Mouse (Mus musculus): Measurements from ENCODE around the gene Prkch. TPM values are rescaled to one million over a fixed set of nuclear protein-coding genes. Genes with fewer than 3 reads are reported as not detected.

The Prkch gene
- polyA plus RNA-seq, 1 experiment from 2014 or later, result 1.9 TPM

DNA sequence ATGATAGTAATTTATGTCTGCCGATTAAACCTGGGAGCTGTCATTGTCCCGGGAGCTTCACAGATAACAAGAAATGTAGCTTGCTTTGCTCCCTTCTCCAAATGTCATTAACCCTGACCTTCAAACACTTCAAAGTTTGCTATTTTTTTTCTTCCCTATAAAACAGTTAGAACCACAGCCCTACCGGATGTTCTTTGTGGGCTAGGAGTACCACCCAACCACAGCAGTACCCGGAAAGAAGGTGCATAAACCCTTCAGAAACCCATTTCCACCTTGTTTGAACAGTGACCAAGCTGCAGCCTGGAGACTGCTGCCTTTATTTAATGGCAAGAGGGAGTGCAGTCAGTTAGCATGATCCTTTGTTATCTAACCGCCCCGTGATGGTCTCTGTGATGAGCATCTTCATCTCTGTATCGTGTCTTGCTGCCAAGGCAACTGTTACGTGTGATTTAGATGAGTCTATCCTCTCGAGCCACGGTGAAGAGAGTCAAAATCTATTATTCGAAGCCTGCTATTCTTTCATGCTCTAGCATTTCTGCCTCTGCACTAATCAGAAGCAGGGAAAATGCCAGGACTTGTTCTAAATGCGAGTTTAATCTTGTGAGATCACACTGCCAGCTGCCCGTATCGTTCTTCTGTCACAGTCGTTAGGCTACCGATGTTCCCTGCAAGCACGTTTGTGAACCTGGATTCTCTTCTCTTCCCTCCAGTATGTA, 115.0 kb downstream of the Prkch start:
- no peak overlapping the region for H3K4me2 ChIP-seq
- ATAC-seq (ENCODE audit: insufficient read depth), result no peak
- no peak overlapping the region for H3K27ac ChIP-seq (replicated peaks)
- no peaks in the 10 kb centered on the region for H3K4me1 ChIP-seq (replicated peaks)
- no peak overlapping the region for H3K9ac ChIP-seq
- H3K27me3 ChIP-seq, result no peaks in the 10 kb centered on the region
- 73% methylated on average over 17 of the region's 17 CpGs for WGBS (ENCODE audit: insufficient replicate concordance)
- H3K9me3 ChIP-seq (replicated peaks), result no peaks in the 10 kb centered on the region
- H3K36me3 ChIP-seq (replicated peaks), result no peaks in the 10 kb centered on the region
- no peak overlapping the region for H3K4me3 ChIP-seq (replicated peaks)

DNA sequence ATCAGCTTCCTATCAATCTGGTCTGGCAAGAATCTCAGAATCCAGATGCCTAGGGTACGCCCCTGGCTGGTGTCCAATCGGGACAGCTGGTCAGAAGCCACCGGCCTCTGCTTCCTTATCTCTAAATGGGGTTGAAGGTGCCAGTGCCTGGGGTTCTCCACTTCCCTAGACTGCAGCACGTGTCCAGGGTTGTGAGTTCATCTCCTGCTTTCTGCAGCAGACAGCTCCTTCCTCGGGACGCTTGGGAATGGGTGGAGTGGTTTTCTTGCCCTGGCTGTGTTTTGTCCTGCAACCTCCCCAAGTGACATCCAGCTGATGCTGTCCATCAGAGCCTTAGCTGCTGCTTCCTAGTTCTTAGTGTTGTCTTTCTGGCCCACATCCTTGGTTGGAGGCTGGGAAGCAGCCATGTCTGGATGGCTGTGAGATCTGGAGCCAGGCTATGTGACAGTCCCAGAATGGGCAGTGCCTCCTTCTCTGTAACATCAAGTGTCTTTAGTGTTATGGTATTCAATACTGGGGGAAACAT, 116.0 kb downstream of the Prkch start:
- Histone ChIP-seq H3K4me1 (replicated peaks) (no peaks in the 10 kb centered on the region), H3K4me3 (replicated peaks) (no peak overlapping the region), H3K27me3 (no peaks in the 10 kb centered on the region), H3K4me2 (no peak overlapping the region), H3K27ac (replicated peaks) (no peak overlapping the region), H3K9me3 (replicated peaks) (no peaks in the 10 kb centered on the region), H3K9ac (no peak overlapping the region), H3K36me3 (replicated peaks) (no peaks in the 10 kb centered on the region)
- ATAC-seq (ENCODE audit: insufficient read depth), result no peak
- WGBS (ENCODE audit: insufficient replicate concordance), result 38% methylated on average over 6 of the region's 6 CpGs

DNA sequence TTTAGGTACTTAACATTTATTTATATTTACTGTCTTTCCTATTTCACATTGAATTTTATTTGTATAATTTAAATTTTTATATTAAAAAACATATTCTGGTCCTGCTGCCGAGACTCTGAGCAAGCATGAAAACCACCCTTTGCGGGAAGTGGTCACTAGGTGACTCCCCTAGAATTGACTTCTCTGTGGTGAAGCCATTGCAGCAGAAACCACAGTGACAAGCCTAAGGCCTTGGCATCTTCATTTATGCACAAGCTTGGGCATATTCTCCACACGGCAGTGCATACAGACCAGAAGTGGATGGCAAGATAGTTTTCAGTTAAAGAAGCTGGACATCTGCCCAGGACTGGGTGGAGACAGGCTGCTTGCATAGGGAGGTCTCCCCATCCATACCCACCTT, 117.4 kb downstream of the Prkch start:
- ATAC-seq (ENCODE audit: insufficient read depth), result no peak
- no peak overlapping the region for H3K4me2 ChIP-seq
- H3K9me3 ChIP-seq (replicated peaks), result no peaks in the 10 kb centered on the region
- no peaks in the 10 kb centered on the region for H3K36me3 ChIP-seq (replicated peaks)
- no peaks in the 10 kb centered on the region for H3K27me3 ChIP-seq
- WGBS (ENCODE audit: insufficient replicate concordance), result 57% methylated on average over 3 of the region's 3 CpGs
- no peak overlapping the region for H3K9ac ChIP-seq
- no peak overlapping the region for H3K27ac ChIP-seq (replicated peaks)
- no peaks in the 10 kb centered on the region for H3K4me1 ChIP-seq (replicated peaks)
- H3K4me3 ChIP-seq (replicated peaks), result no peak overlapping the region

DNA sequence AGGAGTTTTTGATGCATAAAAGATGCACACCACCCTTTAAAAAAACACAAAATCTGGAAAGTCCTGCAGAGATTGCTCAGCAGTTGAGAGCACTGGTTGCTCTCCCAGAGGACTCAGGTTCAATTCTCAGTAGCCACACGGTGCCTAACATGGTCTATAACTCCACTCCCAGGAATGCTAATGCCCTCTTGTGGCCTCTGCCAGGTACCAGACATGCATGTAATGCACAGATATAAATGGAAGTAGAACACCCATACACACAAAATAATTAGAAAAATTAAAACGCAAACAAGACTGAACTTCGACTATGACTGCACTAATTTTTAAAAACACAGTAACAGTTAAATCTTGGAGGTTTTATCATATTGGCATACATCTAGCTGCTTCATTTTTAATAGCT, 119.8 kb downstream of the Prkch start:
- 61% methylated on average over 3 of the region's 3 CpGs for WGBS (ENCODE audit: insufficient replicate concordance)
- H3K4me2 ChIP-seq, result no peak overlapping the region
- no peak overlapping the region for H3K9ac ChIP-seq
- no peaks in the 10 kb centered on the region for H3K9me3 ChIP-seq (replicated peaks)
- H3K4me3 ChIP-seq (replicated peaks), result no peak overlapping the region
- no peak overlapping the region for H3K27ac ChIP-seq (replicated peaks)
- no peak for ATAC-seq (ENCODE audit: insufficient read depth)
- H3K36me3 ChIP-seq (replicated peaks), result no peaks in the 10 kb centered on the region
- H3K27me3 ChIP-seq, result no peaks in the 10 kb centered on the region
- no peaks in the 10 kb centered on the region for H3K4me1 ChIP-seq (replicated peaks)

GRCm38 (mm10) chr12:73705097-73705690, 120.6 kb downstream of the Prkch start:
- 47% methylated on average over 7 of the region's 7 CpGs for WGBS (ENCODE audit: insufficient replicate concordance)
- no peak for ATAC-seq (ENCODE audit: insufficient read depth)
- Histone ChIP-seq H3K9ac (no peak overlapping the region), H3K27me3 (no peaks in the 10 kb centered on the region), H3K4me2 (no peak overlapping the region), H3K27ac (replicated peaks) (no peak overlapping the region), H3K9me3 (replicated peaks) (no peaks in the 10 kb centered on the region), H3K36me3 (replicated peaks) (no peaks in the 10 kb centered on the region), H3K4me3 (replicated peaks) (no peak overlapping the region), H3K4me1 (replicated peaks) (no peaks in the 10 kb centered on the region)

DNA sequence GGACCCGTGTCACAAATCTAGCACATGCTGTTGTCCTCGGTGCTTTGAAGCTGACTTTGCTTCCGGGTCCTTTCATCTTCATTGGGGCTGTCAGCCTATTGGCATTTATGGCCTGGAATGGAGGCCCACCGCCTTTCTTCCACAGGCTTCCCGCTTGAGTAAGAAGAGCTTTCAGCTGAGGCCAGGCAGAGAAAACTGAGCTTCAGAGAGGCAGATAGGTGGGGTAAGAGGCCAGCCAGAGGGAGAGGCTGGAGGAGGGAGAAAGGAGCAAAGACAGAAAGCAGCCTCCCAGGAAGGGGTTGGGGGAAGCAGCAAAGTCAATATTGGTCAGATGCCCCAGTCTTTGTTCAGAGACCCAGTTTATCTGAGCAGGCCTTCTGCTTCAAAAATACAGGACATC, 123.9 kb downstream of the Prkch start:
- Histone ChIP-seq H3K27me3 (no peaks in the 10 kb centered on the region), H3K4me1 (replicated peaks) (no peaks in the 10 kb centered on the region), H3K9ac (no peak overlapping the region), H3K36me3 (replicated peaks) (no peaks in the 10 kb centered on the region), H3K9me3 (replicated peaks) (no peaks in the 10 kb centered on the region), H3K4me3 (replicated peaks) (no peak overlapping the region), H3K27ac (replicated peaks) (no peak overlapping the region), H3K4me2 (no peak overlapping the region)
- ATAC-seq (ENCODE audit: insufficient read depth), result no peak
- 54% methylated on average over 5 of the region's 5 CpGs for WGBS (ENCODE audit: insufficient replicate concordance)

DNA sequence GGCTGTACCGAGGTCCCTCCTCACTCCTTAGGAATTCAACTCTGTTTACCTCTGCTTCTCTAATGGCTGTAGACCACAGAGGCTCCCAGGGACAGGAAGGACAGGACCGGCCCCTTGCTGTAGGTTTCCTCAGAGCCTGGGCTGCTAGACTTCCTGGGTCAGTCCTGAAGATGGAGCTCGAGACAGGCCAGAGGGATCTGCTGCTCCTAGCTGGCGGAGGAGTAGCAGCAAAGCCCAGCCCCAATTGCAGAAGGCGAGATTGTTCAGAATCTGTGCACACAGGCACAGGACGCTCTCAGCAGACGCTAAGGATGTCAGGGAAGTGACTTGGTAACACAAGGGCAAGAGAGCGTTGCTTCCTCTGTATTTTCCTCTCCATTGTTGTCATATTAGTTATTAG, 124.3 kb downstream of the Prkch start:
- Histone ChIP-seq H3K4me3 (replicated peaks) (no peak overlapping the region), H3K9ac (no peak overlapping the region), H3K27ac (replicated peaks) (no peak overlapping the region), H3K4me1 (replicated peaks) (no peaks in the 10 kb centered on the region), H3K9me3 (replicated peaks) (no peaks in the 10 kb centered on the region), H3K4me2 (no peak overlapping the region), H3K36me3 (replicated peaks) (no peaks in the 10 kb centered on the region), H3K27me3 (no peaks in the 10 kb centered on the region)
- WGBS (ENCODE audit: insufficient replicate concordance), result 30% methylated on average over 8 of the region's 8 CpGs
- ATAC-seq (ENCODE audit: insufficient read depth), result no peak

GRCm38 (mm10) chr12:73710846-73711245, 126.2 kb downstream of the Prkch start:
- no peak overlapping the region for H3K4me2 ChIP-seq
- no peak for ATAC-seq (ENCODE audit: insufficient read depth)
- no peaks in the 10 kb centered on the region for H3K36me3 ChIP-seq (replicated peaks)
- WGBS (ENCODE audit: insufficient replicate concordance), result 58% methylated on average over 5 of the region's 5 CpGs
- no peaks in the 10 kb centered on the region for H3K27me3 ChIP-seq
- H3K4me1 ChIP-seq (replicated peaks), result no peaks in the 10 kb centered on the region
- no peak overlapping the region for H3K9ac ChIP-seq
- no peak overlapping the region for H3K27ac ChIP-seq (replicated peaks)
- no peaks in the 10 kb centered on the region for H3K9me3 ChIP-seq (replicated peaks)
- no peak overlapping the region for H3K4me3 ChIP-seq (replicated peaks)

DNA sequence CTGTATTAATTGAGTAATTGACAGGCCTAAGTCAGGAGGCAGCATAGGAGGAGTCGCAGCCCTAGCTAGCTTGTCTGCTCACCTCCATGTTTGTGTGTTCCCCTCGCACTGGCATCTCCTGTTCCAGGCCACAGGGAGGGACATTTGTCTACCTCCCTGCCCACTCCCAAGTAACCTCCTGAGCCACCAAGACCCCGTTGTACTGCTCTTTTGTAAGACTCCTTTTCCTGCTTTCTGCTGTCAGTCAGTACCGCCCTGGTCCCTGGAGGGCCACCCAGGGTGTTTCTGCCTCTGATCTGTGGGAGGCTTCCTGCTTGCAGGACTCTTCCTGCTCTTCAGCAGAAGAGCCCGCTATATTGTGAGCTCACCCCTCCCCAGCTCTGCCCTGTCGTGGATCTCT, 127.5 kb downstream of the Prkch start:
- Histone ChIP-seq H3K4me1 (replicated peaks) (no peaks in the 10 kb centered on the region), H3K27ac (replicated peaks) (no peak overlapping the region), H3K4me3 (replicated peaks) (no peak overlapping the region), H3K36me3 (replicated peaks) (no peaks in the 10 kb centered on the region), H3K9me3 (replicated peaks) (no peaks in the 10 kb centered on the region), H3K4me2 (no peak overlapping the region), H3K9ac (no peak overlapping the region), H3K27me3 (no peaks in the 10 kb centered on the region)
- 50% methylated on average over 6 of the region's 6 CpGs for WGBS (ENCODE audit: insufficient replicate concordance)
- ATAC-seq (ENCODE audit: insufficient read depth), result no peak

GRCm38 (mm10) chr12:73714589-73714988, 130.0 kb downstream of the Prkch start:
- no peaks in the 10 kb centered on the region for H3K4me1 ChIP-seq (replicated peaks)
- H3K9me3 ChIP-seq (replicated peaks), result no peaks in the 10 kb centered on the region
- H3K9ac ChIP-seq, result no peak overlapping the region
- no peaks in the 10 kb centered on the region for H3K36me3 ChIP-seq (replicated peaks)
- H3K27me3 ChIP-seq, result no peaks in the 10 kb centered on the region
- 68% methylated on average over 5 of the region's 5 CpGs for WGBS (ENCODE audit: insufficient replicate concordance)
- H3K4me3 ChIP-seq (replicated peaks), result no peak overlapping the region
- no peak for ATAC-seq (ENCODE audit: insufficient read depth)
- no peak overlapping the region for H3K4me2 ChIP-seq
- H3K27ac ChIP-seq (replicated peaks), result no peak overlapping the region

DNA sequence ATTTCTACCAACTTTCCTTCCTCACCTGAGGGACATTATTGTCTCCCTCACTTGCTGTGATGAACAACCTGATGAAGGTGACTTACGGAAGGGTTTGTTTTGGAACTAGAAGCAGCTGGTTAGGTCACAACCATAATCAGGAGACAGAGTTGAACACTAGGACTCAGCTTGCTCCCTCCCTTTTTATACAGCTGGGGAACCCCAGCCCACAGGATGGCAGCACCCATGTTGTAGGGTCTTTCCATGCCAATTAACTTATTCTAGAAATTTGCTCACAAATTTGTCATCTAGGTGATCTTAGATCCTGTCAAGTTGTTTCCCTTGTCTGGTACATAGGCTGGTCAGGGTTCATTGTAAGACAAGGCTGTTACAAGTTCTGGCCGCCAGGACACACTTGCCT, 130.7 kb downstream of the Prkch start:
- no peaks in the 10 kb centered on the region for H3K4me1 ChIP-seq (replicated peaks)
- WGBS (ENCODE audit: insufficient replicate concordance), result 76% methylated on average over 2 of the region's 2 CpGs
- H3K9ac ChIP-seq, result no peak overlapping the region
- no peak overlapping the region for H3K4me3 ChIP-seq (replicated peaks)
- no peak overlapping the region for H3K4me2 ChIP-seq
- H3K27ac ChIP-seq (replicated peaks), result no peak overlapping the region
- H3K27me3 ChIP-seq, result no peaks in the 10 kb centered on the region
- no peaks in the 10 kb centered on the region for H3K9me3 ChIP-seq (replicated peaks)
- H3K36me3 ChIP-seq (replicated peaks), result no peaks in the 10 kb centered on the region
- ATAC-seq (ENCODE audit: insufficient read depth), result no peak

All from liver, embryonic 15.5 days (tissue).